Mouse (Mus musculus): ENCODE results near the gene Rin3.

DNA sequence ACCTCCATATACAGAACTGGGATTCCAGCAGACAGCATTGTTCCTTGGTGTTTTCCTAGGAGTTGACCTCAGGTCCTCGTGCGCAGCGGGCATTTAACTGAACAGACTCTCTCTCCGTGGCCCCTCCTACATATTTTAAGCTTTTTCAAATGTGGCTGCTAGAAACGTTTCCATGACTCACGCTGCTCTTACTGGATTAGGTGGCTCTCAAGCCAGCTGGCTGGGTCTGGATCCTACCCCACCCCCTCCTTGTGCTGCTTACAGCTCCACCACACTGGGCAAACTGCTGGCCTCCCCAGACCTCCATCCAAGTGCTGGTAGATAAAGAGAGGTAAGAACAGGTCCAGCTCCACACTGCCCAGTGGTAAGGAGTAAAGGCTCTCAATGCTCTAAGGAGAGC is 139.2 kb downstream of the Rin3 start:
- no peak for TF ChIP-seq MYOD1 (IDR thresholded peaks at IDR 0.05; ENCODE audit: control insufficient read depth, insufficient read length, low read depth)
- no peak for TF ChIP-seq MAX (IDR thresholded peaks at IDR 0.05)
- TF ChIP-seq CTCF (IDR thresholded peaks at IDR 0.05; ENCODE audit: control insufficient read depth, insufficient read depth, insufficient read length), result no peak
- no peak for TF ChIP-seq MYOG (IDR thresholded peaks at IDR 0.05; ENCODE audit: control insufficient read depth, extremely low read depth, insufficient read length)
